Mouse (Mus musculus) hematopoietic stem cell, adult 5-6 weeks (primary cell): Measurements from ENCODE around the gene Inka2. TPM values are rescaled to one million over a fixed set of nuclear protein-coding genes. Genes with fewer than 3 reads are reported as not detected.

ENCODE experiments used
- ATAC-seq, 2 experiments: fragments of 125-278 bp in 1 of 2; replicated peaks in 1 of 2; 2 replicates each; pipeline ENCODE4 v1.8.0; 2016 to 2017; ENCODE audit warnings: inconsistent platforms in 2 of 2, mild to moderate bottlenecking in 2 of 2, moderate number of reproducible peaks in 2 of 2, low read depth in 1 of 2, moderate TSS enrichment in 1 of 2; ENCODE audit not compliant: low FRiP score in 2 of 2, poor library complexity in 2 of 2, severe bottlenecking in 2 of 2, insufficient read depth in 1 of 2, low TSS enrichment in 1 of 2
- total RNA-seq: library from RNA; stranded (forward); fragments of 172-1452, 232-1000 nt; gene quantifications from 2 replicates; pipeline ENCODE4 v1.2.3, GENCODE M21; 2017

The Inka2 gene
- 0.30 TPM in 1 of 2 replicates, not detected in the other for total RNA-seq

DNA sequence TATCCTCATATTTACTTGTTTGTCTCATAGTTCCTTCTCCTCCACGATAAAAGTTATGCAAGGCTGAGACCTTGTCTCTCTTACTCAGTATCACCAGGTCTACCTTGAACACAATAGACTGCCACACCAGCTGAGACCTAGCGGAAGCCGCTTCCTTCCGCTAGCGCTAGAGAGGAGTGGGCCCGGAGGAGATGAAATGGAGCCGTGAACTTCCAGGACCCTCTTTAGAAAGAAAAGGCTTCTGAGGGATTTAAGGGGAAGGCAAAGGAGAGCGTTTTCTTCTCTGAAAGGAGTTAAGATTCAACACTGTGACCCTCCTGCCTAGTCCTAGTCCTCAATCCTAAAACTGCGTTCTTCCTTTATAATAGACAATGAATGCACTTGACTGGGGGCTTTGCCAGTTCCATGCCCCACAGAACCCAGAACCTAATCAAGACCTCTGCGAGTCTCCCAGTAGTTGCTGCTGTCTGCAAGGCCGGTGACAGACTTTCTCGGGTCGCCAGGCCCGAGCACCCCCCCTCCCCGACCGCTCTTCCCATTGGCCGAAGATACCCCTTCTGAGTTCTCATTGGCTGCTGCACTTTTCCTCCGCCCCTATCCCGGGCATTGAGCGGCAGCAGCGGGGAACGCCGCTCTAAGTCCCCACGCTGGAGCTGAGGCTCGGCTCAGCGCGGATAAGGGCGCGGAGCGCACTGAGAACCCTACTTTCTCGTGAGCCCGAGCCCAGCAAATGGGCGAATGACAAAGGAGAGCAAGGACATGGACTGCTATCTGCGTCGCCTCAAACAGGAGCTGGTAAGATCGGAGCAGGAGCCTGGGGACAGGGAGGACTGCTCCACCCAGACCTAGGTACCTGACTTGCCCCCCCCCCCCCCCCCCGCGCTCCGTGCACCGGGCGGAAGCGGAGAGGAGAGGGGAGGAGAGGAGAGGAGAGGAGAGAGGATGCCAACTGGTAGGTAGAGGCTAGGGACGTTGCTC is at the start of gene Inka2:
TSS of gene Inka2 (plus strand) at position 569 of the 978 bp plus-strand sequence.
- ATAC-seq, result peak; percentile 94

DNA sequence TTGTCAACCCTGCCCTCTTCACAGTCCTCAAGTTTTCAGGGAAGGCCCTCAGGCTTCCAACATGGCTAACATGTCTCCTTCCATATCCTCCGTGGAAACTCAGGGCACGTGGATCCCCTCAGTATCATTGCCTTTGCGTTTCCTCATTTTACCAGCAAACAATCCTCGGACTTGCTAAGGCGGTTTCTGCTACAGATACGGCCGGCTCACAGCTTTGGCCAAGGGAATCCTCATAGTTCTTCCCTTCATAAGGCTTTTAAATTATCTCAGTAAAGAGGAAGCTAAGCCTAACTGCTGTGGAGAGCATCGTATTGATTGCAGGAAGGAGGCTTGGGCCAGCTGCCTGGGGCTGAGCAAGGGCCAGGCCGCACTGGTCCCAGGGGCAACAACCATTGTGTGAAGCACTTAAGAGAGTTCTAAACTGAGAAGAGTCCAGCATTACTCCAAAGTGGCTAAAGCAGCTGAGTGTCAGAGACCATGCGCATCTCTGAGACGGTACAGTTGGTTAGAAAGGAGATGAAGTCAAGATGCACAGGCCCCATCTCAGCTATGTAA is 49.3 kb upstream of the Inka2 start:
- ATAC-seq, result no peak

DNA sequence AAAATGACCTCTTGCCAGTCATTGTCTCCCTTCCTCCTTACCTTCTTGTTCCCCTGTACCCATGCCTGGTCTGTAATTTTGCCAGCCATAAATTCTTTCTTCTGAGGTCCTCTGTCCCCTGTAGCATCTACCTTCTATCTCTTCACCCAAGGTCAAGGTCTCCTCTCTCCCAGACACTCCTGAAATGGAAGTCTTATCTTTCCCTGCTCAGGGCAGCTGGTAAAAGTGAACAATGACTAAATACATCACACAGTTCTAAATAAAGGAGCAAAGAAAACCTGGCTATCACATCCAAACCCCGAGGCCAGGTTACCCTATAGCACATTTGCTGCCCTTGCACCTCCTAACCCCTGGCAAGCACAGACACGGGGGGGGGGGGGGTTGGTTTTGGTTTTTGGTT is 43.9 kb upstream of the Inka2 start:
- ATAC-seq, result no peak

DNA sequence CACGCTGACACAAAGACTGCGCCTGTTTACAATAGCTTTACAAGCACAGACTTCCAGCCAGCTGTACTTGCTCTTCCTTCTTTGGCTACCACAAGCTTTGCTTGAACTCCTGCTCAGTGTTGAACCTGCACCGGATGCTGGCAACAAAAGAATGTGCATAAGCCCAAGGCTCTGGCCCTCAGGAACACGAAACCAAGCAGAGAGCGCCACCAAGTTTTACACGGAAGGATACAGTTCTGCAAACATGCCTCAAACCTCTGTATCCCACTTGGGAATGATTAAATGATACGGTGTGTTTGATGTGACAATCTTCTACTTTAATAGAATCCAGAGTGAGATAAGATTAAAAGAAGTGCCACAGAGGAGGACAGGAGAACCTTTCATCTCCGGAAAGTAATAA is 41.4 kb upstream of the Inka2 start:
- ATAC-seq, result no peak

DNA sequence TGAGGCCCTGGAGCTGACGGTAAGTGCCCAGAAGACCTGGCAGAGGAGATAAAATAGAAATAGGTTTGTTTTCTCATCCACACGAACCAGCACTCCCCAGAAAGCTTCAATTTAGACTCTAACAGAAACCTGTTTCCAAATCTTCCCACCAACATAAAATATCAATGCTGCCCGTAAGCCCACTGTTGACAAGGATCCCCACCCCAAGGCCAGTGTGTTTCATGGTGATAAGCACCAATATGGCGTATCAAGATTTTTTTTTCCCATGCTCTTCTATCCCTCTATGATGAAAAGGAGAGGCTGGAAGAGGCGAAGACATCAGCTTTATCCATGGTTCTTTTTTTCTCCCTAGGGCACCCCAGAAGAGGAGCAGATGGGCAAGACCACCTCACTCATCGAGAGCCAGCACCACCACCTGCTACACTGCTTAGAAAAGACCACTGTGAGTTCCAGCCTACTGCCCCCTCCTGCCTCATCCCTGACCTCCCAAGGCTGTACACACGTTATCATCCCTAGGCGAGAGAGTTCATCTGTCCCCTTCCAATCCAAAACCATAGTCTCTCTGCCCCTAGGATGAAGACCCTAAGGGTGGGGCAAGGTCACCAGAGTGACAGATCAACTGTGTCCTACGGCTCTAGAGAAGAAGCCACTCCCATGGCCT is 39.2 kb upstream of the Inka2 start:
- no peak for ATAC-seq

DNA sequence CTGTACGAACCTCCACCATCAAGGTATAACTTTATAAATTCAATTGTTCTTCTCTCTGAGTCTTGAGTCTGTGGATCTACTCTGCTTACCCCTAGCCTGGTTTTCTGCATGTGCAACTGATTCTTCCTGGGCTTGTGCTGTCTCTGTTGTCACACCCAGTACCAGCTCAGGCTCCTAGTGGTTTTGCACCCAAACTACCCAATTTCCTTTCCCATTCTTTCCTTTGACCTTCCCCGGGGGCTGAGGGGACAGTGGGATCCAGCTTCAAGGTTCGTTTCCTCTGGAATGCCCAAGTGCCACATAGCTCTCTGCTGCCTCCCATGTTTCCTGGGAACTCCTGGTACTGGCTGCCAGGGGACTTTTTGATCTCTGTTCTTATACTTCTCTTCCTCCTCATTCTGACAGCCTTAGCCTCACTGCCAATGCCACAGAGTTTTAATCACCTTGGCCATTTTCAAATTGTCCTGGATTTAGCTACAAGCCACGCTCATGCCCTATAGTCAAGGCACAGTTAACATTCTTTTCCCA is 37.3 kb upstream of the Inka2 start:
- ATAC-seq, result no peak

DNA sequence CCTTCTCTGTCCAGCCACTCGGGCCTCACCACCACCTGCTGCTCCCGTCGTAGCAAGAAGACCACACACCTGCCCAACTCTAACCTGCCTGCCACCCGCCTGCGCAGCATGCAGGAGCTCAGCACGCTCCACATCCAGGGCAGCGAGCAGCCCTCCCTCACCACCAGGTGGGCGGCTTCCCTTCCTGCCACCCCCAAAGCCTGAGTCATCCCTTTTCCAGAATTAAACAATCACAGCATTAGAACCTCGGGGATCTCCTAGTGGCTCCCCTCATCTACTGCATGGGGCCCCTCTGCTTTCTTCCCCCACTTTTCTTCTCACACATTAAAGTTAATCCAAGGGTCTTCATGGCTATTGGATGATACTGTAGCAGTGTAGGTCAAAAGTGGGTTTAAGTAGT is 36.2 kb upstream of the Inka2 start:
- no peak for ATAC-seq

DNA sequence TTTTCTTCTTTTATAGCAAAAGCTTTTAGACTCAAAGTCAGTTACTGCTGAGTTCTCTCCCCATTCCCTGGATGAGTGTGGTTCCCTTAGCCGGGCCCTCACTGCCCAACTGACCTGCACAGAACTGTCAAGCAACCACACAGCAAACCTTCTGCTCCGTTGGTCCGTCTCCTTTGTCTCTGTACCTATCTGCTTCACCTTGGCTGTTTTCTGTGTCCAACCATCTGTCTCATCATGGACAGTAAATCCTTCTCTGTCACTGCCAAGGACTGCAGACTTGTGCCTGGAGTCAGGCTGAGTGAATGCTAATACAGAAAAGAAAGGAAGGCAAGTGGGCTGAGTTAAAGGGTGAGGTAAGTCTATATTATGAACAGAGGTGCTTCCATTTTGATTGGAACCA is 34.6 kb upstream of the Inka2 start:
- no peak for ATAC-seq

DNA sequence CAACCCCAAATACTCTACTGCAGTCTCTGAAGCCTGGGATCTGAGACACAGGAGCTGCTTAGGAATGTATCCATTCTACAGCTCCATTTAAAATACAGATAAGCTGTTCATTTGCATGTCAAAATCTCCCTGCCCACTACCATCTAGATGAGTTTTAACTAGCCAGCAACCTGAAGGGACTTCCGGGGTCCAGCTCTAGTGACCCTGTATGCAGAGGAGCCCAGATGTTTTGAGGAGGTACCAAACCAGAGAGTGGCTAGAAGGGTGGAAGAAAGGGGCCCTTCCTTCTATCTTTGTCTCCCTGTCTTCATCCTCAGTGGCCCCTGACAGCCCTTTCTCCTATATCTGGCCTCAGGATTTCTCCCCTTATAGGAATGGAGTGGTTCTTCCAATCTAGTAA is 33.6 kb upstream of the Inka2 start:
- no peak for ATAC-seq

DNA sequence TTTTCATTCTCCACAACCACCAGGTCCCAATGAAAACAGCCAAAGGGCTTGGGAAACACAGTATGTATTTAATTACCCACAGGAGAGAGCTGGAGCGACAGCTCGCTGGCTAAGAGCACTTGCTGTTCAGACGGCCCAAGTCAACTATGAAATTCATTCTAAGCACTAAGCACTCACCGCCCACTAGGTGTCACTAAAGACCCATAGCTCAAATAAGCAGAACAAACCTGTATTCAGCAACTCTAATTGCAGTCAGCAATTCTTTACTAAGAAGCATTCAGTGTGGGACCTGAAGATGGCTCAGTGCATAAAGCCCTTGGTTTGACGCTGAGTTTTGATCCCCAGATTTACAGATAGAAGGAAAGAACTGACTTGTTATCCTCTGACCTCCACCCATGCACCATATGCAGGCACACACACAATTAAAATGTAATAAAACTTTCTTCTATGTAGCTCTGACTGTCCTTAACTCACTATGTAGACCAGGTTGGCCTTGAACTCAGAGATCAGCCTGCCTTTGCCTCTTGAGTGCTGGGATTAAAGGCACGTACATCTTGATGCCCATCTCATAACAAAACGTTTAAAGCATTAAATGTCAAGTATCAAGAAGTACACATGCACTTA is 29.7 kb upstream of the Inka2 start:
- ATAC-seq, result peak; percentile 90 to 91

DNA sequence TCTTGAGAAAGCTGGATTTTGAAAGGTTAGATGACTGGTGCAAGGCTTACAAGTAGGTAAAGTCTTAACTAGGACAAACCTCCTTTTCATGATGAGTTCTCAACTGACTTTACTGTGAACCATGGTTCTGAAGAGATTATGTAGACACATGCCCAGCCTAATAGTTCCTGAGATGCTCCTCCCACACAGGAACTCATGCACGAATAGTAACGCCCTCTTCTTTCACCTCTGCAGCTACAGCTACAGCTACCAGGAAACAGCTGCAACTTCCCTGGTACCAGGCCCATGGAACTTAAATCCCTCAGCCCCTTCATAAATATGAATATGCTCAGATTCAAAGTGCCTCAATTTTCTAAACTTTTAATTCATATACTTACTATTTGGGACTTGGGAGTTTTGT is 28.5 kb upstream of the Inka2 start:
- peak; percentile 46 to 75; a peak in 2 of 4 replicates for ATAC-seq

DNA sequence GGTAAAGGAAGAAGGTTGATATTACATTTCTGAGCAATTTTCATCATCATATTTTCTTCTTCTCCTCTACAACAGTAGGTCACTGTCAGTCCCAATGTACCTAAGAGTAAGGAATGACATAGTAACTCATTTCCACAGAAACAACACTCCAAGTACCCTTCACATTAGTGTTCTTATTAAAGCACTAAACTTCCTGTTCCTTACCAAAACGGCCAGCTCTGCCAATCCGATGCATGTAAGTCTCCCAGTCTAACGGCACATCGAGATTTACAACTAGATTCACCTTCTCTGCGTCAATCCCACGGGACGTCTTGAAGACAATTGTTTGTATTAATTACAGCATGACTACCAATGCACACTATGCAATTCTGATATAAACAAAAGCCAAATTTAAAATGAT is 24.1 kb upstream of the Inka2 start:
- no peak for ATAC-seq

DNA sequence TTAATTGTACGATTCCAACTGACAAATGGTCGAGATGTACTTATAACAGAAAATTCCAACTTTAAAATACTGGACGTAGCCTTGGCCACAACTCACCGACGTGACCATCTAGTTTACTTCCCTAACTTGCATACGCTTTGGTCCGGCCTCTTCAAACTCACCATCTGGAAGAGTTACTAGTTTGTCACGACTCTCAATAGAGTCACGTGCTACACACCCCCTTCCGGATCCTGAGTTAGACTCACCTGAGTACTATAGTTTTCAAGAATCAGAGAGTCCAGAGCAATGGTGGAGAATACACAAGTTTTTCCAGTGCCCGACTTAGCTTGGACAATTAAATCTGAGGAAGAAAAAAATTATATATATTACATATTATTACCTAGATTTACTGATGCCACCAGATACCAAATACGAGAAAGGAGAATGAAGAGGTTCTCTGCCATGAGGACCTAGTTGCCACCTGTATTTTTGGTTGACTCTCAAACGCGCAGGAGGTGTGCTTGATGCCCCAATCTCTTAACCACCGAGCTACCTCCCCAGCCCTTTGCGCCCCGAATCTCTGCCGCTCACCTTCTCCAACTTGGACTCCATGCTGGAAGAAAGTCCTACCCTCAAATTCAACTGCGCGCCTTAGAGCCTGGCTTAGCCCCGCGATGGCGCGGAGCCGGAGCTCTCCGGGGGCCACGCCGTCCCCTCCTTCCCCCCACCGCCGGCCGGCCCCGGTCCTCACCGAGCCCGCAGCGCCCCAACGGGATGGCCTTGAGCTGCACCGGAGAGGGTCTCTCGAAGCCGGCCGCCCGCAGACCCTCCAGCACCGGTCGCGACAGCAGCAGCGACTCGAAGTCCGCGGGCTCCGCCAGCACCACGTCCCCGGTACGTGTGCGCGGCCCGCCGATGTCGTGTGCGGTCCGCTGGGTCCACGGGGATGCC is 17.7 kb upstream of the Inka2 start:
- ATAC-seq, result no peak

DNA sequence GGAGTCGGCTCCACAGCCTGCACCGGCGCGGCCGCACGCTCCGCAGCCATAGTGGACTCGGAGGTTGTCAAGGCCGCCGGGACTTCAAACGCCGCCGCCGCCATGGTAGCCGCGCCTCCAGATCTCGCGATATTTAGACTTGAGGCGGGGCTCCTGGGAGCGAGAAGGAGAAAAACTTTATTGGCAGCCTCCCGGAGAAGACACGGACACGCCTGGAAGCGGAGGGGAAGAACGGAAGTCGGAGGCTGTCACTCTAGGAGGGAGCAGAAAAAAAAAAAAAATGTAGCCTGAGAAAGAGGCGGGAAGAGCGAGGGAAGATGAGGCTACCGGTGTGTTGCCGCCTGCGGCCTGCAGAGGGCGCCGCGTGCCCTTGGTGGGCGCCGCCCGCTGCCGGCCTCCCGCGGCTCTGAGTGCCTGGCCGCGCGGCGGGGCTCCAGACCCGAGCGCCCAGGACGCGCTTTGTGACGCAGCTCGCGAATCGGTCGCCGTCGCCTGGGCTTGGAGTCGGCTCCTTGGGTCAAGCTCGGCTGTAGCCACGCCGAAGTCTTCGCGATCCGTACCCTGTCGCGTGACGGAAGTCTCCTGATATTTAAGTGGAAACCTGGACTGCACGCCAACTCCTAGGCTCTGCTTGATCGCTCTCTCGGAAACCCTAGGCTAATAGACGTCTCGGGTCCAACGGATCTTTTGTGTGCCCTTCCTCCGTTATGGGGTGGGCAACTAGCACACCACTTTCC is 16.9 kb upstream of the Inka2 start, which contains the start of gene Ddx20:
TSS of gene Ddx20 (minus strand) at position 251 of the 737 bp plus-strand sequence.
- ATAC-seq, result peak; percentile 93 to 97

DNA sequence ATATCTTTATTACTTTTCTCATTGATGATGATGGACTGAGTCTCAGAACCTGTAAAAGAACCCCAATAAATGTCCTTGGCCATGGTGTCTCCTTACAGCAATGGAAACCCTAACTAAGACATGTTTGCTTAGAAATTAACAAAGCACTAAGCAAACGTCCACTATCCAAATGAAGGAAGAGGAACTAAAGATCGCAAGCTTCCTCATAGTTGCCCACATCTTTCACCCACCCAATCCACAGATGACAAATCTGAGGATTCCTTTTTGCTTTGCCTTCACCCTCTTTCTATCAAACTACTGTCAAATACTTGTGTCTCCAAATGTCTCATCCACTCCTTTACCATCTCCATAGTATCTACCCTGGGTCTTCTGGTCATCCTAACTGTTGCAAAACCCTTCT is 15.9 kb upstream of the Inka2 start:
- no peak; a peak in 1 of 4 replicates for ATAC-seq
